Mouse (Mus musculus) cortical plate, adult 2 months (tissue): ENCODE results near the gene Anks1b.

Experiments
- CTCF ChIP-seq: fragments of 200-500 bp; IDR thresholded peaks from 2 replicates; pipeline ENCODE4 v1.5.1; 2011; ENCODE audit warnings: mild to moderate bottlenecking, control low read depth, low read length; ENCODE audit not compliant: insufficient read depth; ENCODE audit errors: extremely low read depth
- POLR2A ChIP-seq: fragments of 200-500 bp; IDR thresholded peaks from 2 replicates; pipeline ENCODE4 v1.6.1; 2011; ENCODE audit warnings: mild to moderate bottlenecking, low read length, control low read depth; ENCODE audit not compliant: insufficient read depth; ENCODE audit errors: extremely low read depth

- TF ChIP-seq CTCF, result no peak
- TF ChIP-seq POLR2A, result no peak
These were observed 1007.7 kb downstream of the Anks1b start for GRCm38 (mm10) chr10:90880854-90881560.
